Mouse (Mus musculus) macrophage (primary cell): ENCODE results near the gene Arl15. TPM values are rescaled to one million over a fixed set of nuclear protein-coding genes. Genes with fewer than 3 reads are reported as not detected.

ENCODE experiments used
- H3K27ac ChIP-seq: fragments of 350-480 bp; formaldehyde crosslinking; 2 replicates; pipeline ENCODE4 v1.9.0; 2021
- H3K36me3 ChIP-seq: fragments of 350-480 bp; formaldehyde crosslinking; 2 replicates; pipeline ENCODE4 v1.9.0; 2021; ENCODE audit errors: inconsistent target
- H3K4me3 ChIP-seq: fragments of 350-480 bp; formaldehyde crosslinking; 2 replicates; pipeline ENCODE4 v1.9.0; 2021; ENCODE audit errors: inconsistent target
- H3K79me2 ChIP-seq: fragments of 350-480 bp; formaldehyde crosslinking; 2 replicates; pipeline ENCODE4 v1.9.0; 2021; ENCODE audit errors: inconsistent target
- WGBS: methylation state at CpG from one replicate; pipeline ENCODE4 v1.1.7; 2026; ENCODE audit warnings: inconsistent platforms; ENCODE audit not compliant: missing documents; 5-methylcytosine and 5-hydroxymethylcytosine counted together
- polyA plus RNA-seq: library from polyadenylated mRNA; stranded (reverse); fragments of 250-400 nt; gene quantifications from 3 replicates; pipeline ENCODE4 v1.2.4, GENCODE M21; 2018; ENCODE audit warnings: inconsistent platforms

Gene Arl15
- polyA plus RNA-seq, 1 experiment from 2014 or later = 8.3 TPM

DNA sequence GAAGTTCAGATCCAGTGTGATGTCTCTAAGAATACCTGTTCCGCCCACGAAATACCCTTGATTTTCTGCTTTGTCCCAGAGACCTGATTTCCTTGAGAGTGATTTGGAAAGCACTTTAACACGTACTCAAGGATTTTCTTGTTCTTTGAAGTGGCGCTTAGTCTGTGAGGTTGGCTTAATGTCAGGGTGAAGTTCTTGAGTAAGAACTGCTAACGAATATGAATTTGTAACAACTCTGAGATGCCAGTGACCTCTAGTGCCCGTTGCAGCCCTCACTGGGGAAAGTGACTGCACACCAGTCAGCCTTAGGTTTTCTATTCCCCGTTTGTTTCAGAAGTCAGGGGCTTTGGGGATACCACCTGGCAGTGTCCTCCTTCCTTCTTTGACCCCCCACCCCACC, 70.0 kb downstream of the Arl15 start:
- 78% methylated on average over 6 of the region's 7 CpGs for WGBS

DNA sequence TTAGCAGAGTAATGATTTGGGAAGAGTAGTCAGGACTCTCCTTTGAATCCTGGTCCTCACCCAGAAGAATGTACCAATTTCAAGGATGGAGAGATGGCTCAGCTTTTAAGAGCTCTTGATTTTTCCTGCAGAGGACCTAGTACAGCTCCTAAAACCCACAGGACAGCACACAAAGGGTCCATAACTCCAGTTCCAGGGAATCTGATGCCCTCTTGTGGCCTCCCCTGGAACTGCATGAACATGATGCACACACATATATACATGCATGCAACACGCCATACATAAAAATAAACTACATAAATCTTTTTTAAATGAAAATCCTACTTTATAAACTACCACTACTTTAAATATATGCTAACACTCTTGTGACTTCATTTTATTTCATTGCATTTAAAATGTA, 70.6 kb downstream of the Arl15 start:
- Histone ChIP-seq H3K36me3 (no peaks in the 10 kb centered on the region), H3K4me3 (no peak overlapping the region), H3K79me2 (no peaks in the 10 kb centered on the region), H3K27ac (no peak overlapping the region)
- 82% methylated on average over 1 of the region's 1 CpGs for WGBS

More for the DNA sequence above, 70.0 kb downstream of the Arl15 start:
- no peak overlapping the region for H3K27ac ChIP-seq
- H3K4me3 ChIP-seq = no peak overlapping the region
- no peaks in the 10 kb centered on the region for H3K36me3 ChIP-seq
- no peaks in the 10 kb centered on the region for H3K79me2 ChIP-seq

DNA sequence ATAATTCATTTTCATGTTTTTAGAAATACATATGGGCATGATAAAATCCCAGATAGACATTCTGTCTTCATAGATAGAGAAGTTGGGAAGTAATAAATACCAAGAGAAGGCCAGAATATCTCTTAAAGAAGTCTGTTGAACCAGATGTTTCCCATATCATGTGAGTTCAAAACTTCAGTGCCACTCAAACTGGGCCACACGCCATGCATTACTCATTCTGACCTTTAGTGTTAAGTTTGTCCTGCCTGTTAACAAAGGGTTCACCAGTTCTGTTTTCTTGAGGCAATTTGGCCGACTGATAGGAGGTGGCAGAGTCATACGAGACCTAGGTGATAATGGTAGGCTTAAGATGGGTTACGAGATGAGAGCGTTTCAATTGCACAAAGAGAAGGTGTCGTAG, 71.1 kb downstream of the Arl15 start:
- WGBS = 70% methylated on average over 6 of the region's 6 CpGs
- no peak overlapping the region for H3K4me3 ChIP-seq
- no peaks in the 10 kb centered on the region for H3K79me2 ChIP-seq
- no peak overlapping the region for H3K27ac ChIP-seq
- no peaks in the 10 kb centered on the region for H3K36me3 ChIP-seq

DNA sequence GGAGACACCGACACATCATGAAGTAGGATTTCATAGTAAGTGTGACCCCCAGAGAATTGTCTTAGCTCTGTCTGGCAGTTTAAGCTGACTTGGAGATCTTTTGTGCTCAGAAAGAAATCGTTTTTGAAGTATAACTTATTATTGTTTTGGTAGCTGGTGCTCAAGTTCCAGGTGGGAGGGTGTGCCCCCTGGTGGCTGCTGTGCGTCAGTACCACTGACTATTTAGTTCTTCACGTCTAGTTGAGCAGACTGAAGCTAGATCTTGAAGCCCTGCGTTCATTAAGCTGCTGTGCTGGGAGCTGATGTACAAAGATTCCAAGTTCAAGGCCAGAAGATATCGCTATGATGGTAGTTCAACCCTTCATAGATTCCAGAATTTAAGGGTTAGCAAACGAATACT, 71.5 kb downstream of the Arl15 start:
- H3K4me3 ChIP-seq = no peak overlapping the region
- H3K36me3 ChIP-seq = no peaks in the 10 kb centered on the region
- H3K27ac ChIP-seq = no peak overlapping the region
- H3K79me2 ChIP-seq = no peaks in the 10 kb centered on the region
- WGBS = 39% methylated on average over 7 of the region's 7 CpGs

DNA sequence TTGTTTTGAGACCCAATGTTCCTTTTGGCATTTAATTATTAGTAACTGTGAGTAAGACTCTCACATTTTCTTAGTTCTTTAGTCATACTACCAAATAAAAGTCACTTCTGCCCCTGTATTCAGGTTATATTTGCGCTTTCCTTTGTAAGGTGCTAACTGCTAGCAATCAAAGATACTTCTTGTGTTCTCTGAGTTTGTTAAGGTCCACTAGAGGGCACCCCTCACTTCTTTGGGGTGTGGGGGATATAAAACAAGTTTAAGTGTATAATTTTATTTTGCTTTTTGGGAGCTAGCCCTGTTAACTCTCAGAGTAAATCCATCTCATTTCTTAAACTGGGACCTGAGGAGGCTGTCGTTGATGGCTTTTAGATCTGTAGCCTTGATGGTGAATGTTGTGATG, 73.4 kb downstream of the Arl15 start:
- 100% methylated on average over 2 of the region's 2 CpGs for WGBS
- Histone ChIP-seq H3K4me3 (no peak overlapping the region), H3K27ac (no peak overlapping the region), H3K36me3 (no peaks in the 10 kb centered on the region), H3K79me2 (no peaks in the 10 kb centered on the region)

DNA sequence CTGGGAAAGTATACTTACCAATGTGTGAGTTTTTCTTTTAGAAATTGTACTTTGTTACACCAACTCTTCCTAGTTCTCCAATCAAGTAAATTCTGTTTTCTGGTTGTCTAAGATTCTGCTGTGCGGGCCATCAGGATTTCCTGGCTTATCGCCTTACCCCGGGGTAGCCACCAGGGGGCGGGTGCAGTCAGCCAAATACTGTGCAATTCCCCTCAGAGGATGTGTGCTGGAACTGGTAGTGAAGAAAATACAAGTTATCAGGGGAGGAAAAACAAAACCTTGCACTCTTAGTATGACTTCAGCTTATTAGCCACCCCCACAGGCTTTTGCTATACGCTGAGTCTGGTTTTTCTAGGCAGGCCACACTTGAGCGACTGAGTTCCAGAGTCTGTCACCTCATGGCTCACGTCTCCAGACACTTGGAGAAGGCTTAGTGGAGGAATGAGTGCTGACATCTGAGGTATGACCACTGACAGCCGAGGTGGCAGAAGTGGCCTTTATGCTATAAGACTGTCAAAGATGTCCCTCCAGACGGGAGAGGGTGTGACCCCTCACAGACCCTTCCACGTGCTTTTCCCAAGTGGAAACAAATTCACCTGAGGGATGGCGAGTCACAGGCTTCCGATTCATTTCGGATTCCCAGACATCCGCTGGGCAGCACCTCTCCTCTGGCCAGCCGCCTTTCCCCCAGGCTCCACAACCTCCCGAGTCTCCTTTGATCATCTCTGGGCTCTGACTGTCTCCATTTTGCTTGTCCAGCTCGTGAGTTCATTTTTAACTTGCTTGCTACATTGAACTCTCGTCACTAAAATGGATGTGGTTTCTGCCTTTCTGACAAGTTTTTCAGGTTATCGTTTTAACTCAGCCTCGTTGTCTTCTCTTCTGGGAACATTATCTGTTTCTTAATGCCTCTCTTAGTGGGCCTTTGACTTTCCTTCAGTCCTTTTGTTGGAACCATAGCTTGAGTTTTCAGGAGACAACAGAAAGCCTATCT, 75.2 kb downstream of the Arl15 start:
- Histone ChIP-seq H3K79me2 (no peaks in the 10 kb centered on the region), H3K36me3 (no peaks in the 10 kb centered on the region), H3K4me3 (no peak overlapping the region), H3K27ac (peak overlapping the region; percentile 15; the same call in 1 of the 2 replicates)
- 57% methylated on average over 20 of the region's 20 CpGs for WGBS

DNA sequence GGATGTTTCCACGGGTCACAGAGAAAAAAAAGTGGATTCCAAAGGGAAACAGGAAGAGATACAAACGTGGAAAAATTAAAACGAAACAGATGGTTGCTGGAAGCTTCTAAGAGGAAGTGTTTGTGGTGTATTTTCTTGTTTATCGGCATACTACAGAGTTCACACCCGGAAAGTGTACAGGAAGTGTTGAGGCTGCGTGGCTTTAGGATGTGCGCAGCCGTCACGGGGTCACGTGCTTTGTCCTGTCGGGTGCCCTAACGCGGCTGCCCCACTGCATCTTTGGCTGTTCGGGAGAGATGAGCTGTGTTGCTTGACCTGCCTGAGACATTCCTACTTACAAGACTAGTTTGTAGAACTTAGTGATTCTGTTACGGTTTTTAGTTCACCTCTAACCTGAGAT, 76.1 kb downstream of the Arl15 start:
- H3K79me2 ChIP-seq = no peaks in the 10 kb centered on the region
- H3K4me3 ChIP-seq = peak overlapping the region; percentile 12; the same call in 1 of the 2 replicates
- WGBS = 4% methylated on average over 15 of the region's 15 CpGs
- peak overlapping the region; percentile 15; the same call in 1 of the 2 replicates for H3K27ac ChIP-seq
- H3K36me3 ChIP-seq = no peaks in the 10 kb centered on the region

DNA sequence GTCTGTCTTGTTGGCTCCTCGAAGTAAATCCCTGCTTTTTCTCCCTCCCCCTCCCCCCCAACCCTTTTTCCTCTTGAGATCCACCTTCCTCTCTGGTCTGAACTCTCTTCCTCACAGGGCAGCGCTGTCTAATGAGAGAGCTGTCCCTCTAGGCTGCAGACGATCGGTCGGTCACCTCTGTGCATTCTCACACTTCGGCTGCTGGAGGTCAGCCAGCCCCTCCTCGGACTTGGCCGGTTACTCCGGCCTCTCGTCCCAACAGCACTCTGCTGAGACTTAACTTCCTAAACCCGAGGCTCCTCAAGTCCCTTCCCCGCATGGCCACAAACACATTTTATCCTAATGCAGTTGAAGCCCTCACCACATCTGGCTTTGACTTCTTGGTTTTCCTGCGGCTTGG, 77.5 kb downstream of the Arl15 start:
- Histone ChIP-seq H3K4me3 (no peak overlapping the region), H3K27ac (no peak overlapping the region), H3K36me3 (no peaks in the 10 kb centered on the region), H3K79me2 (no peaks in the 10 kb centered on the region)
- WGBS = 95% methylated on average over 13 of the region's 13 CpGs

DNA sequence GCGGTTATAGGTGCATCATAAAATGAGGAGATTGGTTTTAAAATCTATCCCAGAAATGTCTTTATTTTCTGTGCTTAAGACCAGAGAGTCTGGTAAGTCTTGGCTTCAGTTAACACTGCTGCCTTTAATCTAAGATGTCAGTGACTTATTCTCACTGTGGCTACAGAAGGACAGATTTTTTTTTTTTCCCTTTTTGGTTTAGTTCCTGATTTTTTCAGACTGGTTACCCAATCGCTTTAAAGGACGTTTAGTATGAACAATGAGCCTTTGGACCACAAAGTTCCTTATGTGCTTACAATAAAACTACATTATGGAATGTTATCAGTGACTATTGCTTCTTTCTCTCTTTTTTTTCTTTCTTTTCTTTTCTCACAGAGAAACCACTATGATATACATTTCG, 81.4 kb downstream of the Arl15 start:
- H3K79me2 ChIP-seq = no peaks in the 10 kb centered on the region
- 36% methylated on average over 4 of the region's 4 CpGs for WGBS
- no peak overlapping the region for H3K27ac ChIP-seq

DNA sequence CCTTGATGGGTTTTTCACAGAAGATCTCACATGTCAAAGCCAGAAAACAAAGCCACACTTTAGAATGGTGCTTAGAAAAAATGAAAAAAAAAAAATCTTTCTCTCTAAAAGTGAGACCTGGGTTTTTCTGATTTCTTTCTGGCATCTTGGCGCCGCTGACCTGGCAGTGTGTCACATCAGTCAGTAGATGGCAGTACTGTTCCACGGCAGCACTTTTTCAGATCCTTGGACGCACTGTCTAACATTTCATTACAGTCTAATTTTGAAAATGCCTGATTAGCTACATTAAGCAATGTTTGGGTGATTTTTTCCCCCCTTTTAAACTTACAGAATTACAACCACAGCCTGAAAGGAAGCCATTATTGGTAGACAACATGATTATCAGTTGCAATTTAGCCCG, 83.1 kb downstream of the Arl15 start:
- 22% methylated on average over 5 of the region's 5 CpGs for WGBS
- H3K36me3 ChIP-seq = no peaks in the 10 kb centered on the region
- H3K79me2 ChIP-seq = no peaks in the 10 kb centered on the region
- no peak overlapping the region for H3K4me3 ChIP-seq
- no peak overlapping the region for H3K27ac ChIP-seq

More for the DNA sequence above, 81.4 kb downstream of the Arl15 start:
- H3K36me3 ChIP-seq = no peaks in the 10 kb centered on the region
- no peak overlapping the region for H3K4me3 ChIP-seq

DNA sequence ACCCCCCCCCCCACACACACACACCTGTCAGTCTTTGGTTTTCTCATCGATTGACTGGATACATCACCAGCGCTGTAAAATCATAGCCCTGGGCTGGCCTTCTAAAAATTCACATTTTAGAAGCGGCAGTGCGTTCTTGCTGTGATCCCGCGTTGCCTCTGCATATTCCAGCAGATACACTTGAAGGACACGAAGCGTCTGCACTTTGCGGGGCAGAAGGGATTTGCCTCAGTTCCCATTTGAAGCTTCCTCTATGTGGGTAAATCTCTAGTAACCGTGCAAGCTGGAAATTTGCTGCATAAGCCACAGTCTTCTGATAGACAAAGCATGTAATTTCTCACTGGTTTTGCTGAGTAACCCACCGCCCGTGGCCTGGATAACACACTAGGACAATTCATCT, 84.3 kb downstream of the Arl15 start:
- 88% methylated on average over 12 of the region's 12 CpGs for WGBS
- H3K79me2 ChIP-seq = no peaks in the 10 kb centered on the region
- no peaks in the 10 kb centered on the region for H3K36me3 ChIP-seq
- no peak overlapping the region for H3K27ac ChIP-seq
- H3K4me3 ChIP-seq = no peak overlapping the region

DNA sequence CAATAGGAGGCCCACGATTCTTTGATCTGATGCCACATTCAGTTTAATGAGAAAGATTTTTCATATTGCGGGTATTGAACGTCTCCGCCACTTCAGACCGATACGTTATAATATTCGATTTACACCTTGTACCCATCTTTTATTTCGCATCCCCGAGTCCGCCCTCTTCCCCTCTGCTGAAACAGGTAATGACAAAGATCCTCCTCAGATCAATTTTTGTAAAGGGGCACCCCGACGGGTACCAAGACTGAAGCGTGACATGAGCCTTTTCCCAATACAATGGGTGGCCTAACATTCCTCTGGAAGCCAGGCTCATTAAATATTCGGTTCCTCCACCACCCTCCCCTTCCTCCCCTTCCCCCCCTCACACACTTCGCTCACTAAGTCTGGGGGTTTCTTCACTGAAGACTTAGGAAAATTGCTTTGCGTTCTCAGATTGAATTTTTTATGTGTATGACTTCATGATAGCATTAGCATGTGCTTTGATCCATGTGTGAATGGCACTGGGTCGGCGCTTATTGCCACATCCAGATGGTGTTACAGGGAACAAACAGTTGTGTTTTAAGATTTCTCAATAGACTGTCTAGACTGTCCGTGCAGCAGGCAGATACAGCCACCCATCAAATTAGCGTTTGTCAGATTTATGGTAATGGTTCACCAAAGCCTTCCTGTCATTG, 85.5 kb downstream of the Arl15 start:
- Histone ChIP-seq H3K4me3 (no peak overlapping the region), H3K27ac (no peak overlapping the region), H3K36me3 (no peaks in the 10 kb centered on the region), H3K79me2 (no peaks in the 10 kb centered on the region)
- 69% methylated on average over 19 of the region's 20 CpGs for WGBS

DNA sequence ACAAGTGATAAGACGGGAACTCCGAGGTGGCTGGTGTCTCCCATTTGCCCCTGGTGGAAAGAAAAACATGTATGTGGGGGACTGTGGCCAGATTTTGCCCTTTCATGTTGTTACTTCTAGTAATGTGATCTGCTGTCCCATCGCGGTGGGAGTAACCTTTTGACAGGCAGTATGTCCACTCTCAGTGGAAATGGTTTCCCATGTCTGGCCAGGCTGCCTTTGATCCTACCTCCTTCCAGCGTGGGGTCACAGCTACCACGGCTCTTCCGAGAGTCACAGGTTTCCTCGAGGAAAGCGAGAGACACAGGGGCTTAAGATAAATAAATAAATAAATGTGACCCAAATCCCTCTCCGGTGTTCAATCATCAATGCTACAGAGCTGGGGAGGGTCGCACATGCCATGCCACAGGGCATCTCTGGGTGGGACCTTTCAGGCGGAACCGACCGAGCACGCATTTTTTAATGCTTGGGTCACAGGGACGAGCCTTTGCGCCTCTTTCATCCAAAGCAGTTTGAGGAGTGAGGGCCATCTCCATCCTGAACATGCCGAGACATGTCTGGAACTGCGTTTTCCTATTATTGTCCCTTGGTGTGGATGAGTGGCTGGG, 86.4 kb downstream of the Arl15 start:
- 91% methylated on average over 18 of the region's 19 CpGs for WGBS
- Histone ChIP-seq H3K27ac (no peak overlapping the region), H3K4me3 (no peak overlapping the region), H3K36me3 (no peaks in the 10 kb centered on the region), H3K79me2 (no peaks in the 10 kb centered on the region)

DNA sequence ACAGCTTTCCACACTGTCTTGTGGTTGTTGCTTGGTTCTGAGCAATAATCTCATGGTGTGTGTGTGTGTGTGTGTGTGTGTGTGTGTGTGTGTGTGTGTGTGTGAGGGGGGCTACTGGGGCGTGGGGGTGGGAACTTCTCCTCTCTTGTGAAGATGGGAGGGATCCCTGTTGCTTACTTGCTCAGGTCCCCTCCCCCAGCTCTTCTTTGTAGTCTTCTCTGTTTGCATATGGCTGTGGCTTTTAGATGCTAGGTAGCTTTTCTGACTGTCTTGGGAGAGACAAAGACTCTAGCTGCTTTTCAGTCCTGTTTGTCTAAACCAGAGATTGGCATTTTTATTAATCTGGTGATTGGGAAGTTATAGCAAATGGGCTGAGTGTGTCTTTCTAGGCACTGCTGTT, 88.7 kb downstream of the Arl15 start:
- no peaks in the 10 kb centered on the region for H3K36me3 ChIP-seq
- H3K79me2 ChIP-seq = no peaks in the 10 kb centered on the region
- WGBS = 80% methylated on average over 1 of the region's 1 CpGs
- no peak overlapping the region for H3K4me3 ChIP-seq
- no peak overlapping the region for H3K27ac ChIP-seq

DNA sequence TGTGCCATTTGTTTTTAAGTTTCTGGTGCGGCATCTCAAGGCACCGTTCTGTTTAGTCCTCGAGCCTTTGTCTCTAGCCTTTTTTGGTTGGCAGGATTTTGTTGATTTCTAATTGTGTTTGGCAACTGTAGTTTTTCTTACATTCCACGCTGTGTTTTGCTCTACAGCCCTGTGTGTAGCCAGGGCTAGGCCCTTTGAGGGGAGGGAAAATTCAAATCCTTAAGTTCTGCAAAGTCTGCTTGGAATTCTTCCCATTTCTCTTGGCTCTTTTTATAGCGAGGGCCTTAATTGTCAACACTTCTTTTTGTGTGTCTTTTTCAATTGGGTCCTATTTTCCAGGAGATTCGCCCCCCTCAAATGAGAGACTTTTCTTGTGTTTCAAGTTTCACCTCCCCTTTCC, 92.8 kb downstream of the Arl15 start:
- no peaks in the 10 kb centered on the region for H3K36me3 ChIP-seq
- WGBS = 94% methylated on average over 6 of the region's 6 CpGs
- H3K79me2 ChIP-seq = no peaks in the 10 kb centered on the region
- H3K4me3 ChIP-seq = no peak overlapping the region
- no peak overlapping the region for H3K27ac ChIP-seq
